ENCODE assay signal across 8 mouse cellular contexts in the genomic region with DNA sequence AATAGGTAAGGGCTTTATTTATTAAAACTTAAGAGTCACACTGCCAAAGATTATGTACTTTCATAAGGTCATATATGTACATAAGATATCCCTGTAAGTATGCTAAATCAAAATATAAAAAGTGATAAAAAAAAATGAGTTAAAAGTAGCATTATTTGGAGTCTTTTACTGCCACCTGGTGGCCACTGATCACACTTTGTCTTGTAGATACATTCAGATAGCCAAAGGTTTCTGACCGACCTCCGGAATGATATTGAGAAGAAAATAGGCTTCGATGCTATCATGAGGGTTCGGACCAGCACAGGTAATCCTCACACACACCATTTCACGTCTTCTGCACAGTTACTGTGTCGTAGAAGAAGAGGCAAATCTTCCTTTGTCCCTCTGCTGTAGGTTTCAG. TPM values are rescaled to one million over a fixed set of nuclear protein-coding genes. Genes with fewer than 3 reads are reported as not detected.
DNase-seq lines count a peak whose midpoint lies in the region; ATAC-seq lines count a peak whose summit lies in the region.
"Had no signal": no experiment of that assay in that cellular context is flagged by ENCODE, and none has a peak within 500 bp of the region (broad histone marks: within the 10 kb centered on the region; RNA-seq: fewer than 3 reads in every experiment).

No protein-coding gene starts in this region.

- WGBS in intestine, embryonic 14.5 days, result 65% methylated on average over 6 of the region's 6 CpGs
- 62% methylated on average over 6 of the region's 6 CpGs for WGBS in intestine, embryonic 16.5 days

- H3K36me3 ChIP-seq in intestine, embryonic 14.5 days (ENCODE audit: control insufficient read depth, insufficient read depth, low read length), result peaks cover 81% of the 10 kb centered on the region
- peaks cover 13% of the 10 kb centered on the region; the same call in 1 of the 2 replicates for H3K36me3 ChIP-seq in intestine, embryonic 16.5 days (ENCODE audit: control insufficient read depth, insufficient read depth, low read length)

- H3K4me2 ChIP-seq in intestine, embryonic 14.5 days (ENCODE audit: low read length), result no peak overlapping the region
- no peak overlapping the region for H3K4me2 ChIP-seq in intestine, embryonic 16.5 days (ENCODE audit: low read depth, low read length)
- H3K4me2 ChIP-seq: limb, embryonic 12.5 days had no signal

- ATAC-seq in intestine, embryonic 14.5 days (replicated peaks; ENCODE audit: low FRiP score, low TSS enrichment, low read depth), result 0 out of 2 replicates have a peak, but pooled peaks have one; percentile 32
- ATAC-seq in intestine, embryonic 16.5 days, result no peak
- ATAC-seq in CD4-positive, CD25-positive, alpha-beta regulatory T cell, adult 4 months, result peak; percentile 60

- H3K9me3 ChIP-seq in intestine, embryonic 14.5 days (ENCODE audit: control insufficient read depth, low read length), result no peaks in the 10 kb centered on the region
- no peaks in the 10 kb centered on the region for H3K9me3 ChIP-seq in intestine, embryonic 16.5 days (ENCODE audit: control insufficient read depth, low read length)
- H3K9me3 ChIP-seq: limb, embryonic 12.5 days had no signal

- no peak overlapping the region for H3K4me3 ChIP-seq in intestine, embryonic 14.5 days (ENCODE audit: low read depth, low read length)
- H3K4me3 ChIP-seq in intestine, embryonic 16.5 days (ENCODE audit: low read length), result no peak overlapping the region
- H3K4me3 ChIP-seq: limb, embryonic 12.5 days had no signal

- no peaks in the 10 kb centered on the region for H3K27me3 ChIP-seq in intestine, embryonic 14.5 days (replicated peaks; ENCODE audit: control insufficient read depth, insufficient read depth, low read length)
- H3K27me3 ChIP-seq in intestine, embryonic 16.5 days (replicated peaks; ENCODE audit: control insufficient read depth, insufficient read depth, low read length), result no peaks in the 10 kb centered on the region
- H3K27me3 ChIP-seq: limb, embryonic 12.5 days had no signal

- no peak overlapping the region for H3K27ac ChIP-seq in intestine, embryonic 14.5 days (ENCODE audit: low read depth)
- no peak overlapping the region for H3K27ac ChIP-seq in intestine, embryonic 16.5 days (ENCODE audit: low read length)
- H3K27ac ChIP-seq: limb, embryonic 12.5 days had no signal

- DNase-seq in intestine, embryonic 14.5 days (ENCODE audit: low spot score), result peak; percentile 68
- DNase-seq in 416B (ENCODE audit: low read depth), result peak; percentile 86
- DNase-seq in embryo, embryonic 10.5 days (ENCODE audit: low spot score), result peak; percentile 83
- peak; percentile 38 for DNase-seq in layer of hippocampus, adult 9-11 months
- peak; percentile 36 for DNase-seq in retina, postnatal 7 days (ENCODE audit: low read depth, low spot score)

- H3K9ac ChIP-seq in intestine, embryonic 14.5 days (ENCODE audit: low read length), result no peak overlapping the region
- H3K9ac ChIP-seq in intestine, embryonic 16.5 days (ENCODE audit: low read depth, low read length), result no peak overlapping the region
- H3K9ac ChIP-seq: limb, embryonic 12.5 days had no signal

- no peaks in the 10 kb centered on the region for H3K4me1 ChIP-seq in intestine, embryonic 14.5 days (replicated peaks; ENCODE audit: control insufficient read depth, insufficient read depth, low read length)
- H3K4me1 ChIP-seq in intestine, embryonic 16.5 days (ENCODE audit: control insufficient read depth, insufficient read depth, low read length), result no peaks in the 10 kb centered on the region
- H3K4me1 ChIP-seq: limb, embryonic 12.5 days had no signal

RNA-seq across cellular contexts. Expression of a gene that starts 32.7 kb away (rescaled TPM):
- 20.6 and 22.8 TPM in 2 replicates for polyA plus RNA-seq in intestine, embryonic 14.5 days (2014; fragmentation: Nextera tagmentation; extraction: Ambion mirVana)
- polyA plus RNA-seq in intestine, embryonic 16.5 days (2015; fragmentation: Nextera tagmentation; extraction: Ambion mirVana), result 23.2 and 24.9 TPM in 2 replicates
- 10 to 100 TPM; 16.7 to 29.9 TPM for polyA plus RNA-seq in CD4-positive, CD25-positive, alpha-beta regulatory T cell, adult 4 months (2017; shearing (Covaris generic))

Comparison
In these comparisons a context has a peak if more than half of its experiments do, and no peak if none do; other contexts are left out.
1. DNase-seq: peak in every context shown above with its lines; median percentile 86 in 416B; 83 in embryo, embryonic 10.5 days; 68 in intestine, embryonic 14.5 days; 38 in layer of hippocampus, adult 9-11 months; 36 in retina, postnatal 7 days.